8 mouse cellular contexts compared by ENCODE assay signal in the genomic region with DNA sequence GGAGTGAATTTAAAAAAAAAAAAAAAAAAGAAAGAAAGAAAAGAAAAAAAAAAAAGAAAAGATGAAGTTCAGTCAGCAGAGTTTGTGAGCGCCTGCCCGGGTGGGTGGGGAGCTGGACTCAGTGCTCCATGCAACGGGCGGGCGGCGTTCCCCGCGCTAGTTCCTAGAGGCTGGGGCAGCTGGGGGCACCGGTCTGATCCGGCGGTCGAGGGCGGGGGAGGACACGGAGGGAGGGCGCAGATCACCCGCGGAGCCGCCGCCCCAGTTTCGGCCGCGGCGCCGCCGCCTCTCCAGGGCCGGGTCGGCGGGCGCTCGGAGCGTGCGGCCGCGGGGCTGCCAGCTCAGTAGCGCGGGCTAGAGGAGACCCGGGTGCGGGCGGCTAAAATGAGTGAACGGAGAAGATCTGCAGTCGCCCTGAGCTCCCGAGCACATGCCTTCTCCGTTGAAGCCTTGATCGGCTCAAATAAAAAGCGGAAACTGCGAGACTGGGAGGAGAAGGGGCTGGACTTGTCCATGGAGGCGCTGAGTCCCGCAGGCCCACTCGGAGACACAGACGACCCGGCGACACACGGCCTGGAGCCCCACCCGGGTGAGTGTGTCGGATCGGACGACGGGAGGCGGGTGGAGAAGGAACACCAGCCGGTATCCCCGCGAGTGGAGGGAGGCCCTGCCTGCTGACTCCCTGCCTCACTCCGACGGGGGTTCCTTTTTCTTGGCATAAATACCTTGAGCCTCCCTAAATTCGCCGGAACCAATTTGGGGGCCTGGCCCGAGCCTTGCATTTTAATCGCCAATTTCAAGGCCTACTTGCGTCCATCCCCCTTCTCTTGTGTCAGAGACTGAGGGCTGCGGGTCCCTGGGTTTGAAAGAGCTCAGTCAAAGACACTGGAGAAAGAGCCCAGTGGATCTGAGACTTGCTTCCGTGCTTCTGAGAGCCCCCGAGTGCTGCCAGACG. TPM values are rescaled to one million over a fixed set of nuclear protein-coding genes. Genes with fewer than 3 reads are reported as not detected.
DNase-seq lines count a peak whose midpoint lies in the region; ATAC-seq and TF ChIP-seq lines count a peak whose summit lies in the region.

No protein-coding gene starts in this region.

- DNase-seq in left cerebral cortex, adult 2 months (ENCODE audit: extremely low spot score in 1 of 2, low spot score in 2 of 2): no peak
- no peak for DNase-seq in left cerebral cortex, adult 18-20 months (ENCODE audit: low spot score in 2 of 2)
- DNase-seq in adrenal gland, postnatal 14 days: peak; percentile 24
- peak; percentile 82 for DNase-seq in gastrocnemius, postnatal 10 days
- DNase-seq in midbrain, embryonic 10.5 days (ENCODE audit: low spot score): peak; percentile 75
- no peak for DNase-seq in layer of hippocampus, adult 18-20 months (ENCODE audit: low spot score in 2 of 2)

- no peak for TF ChIP-seq CTCF in left cerebral cortex, adult 2 months (IDR thresholded peaks at IDR 0.05)

- H3K27me3 ChIP-seq in kidney, embryonic 16.5 days (ENCODE audit: insufficient read depth, low read length): peaks cover 95% of the 10 kb centered on the region
- peaks cover 100% of the 10 kb centered on the region for H3K27me3 ChIP-seq in midbrain, embryonic 10.5 days (ENCODE audit: low read depth, poor library complexity, severe bottlenecking)

- WGBS in kidney, embryonic 16.5 days: under 1% methylated on average over 71 of the region's 73 CpGs
- WGBS in midbrain, embryonic 10.5 days: under 1% methylated on average over 73 of the region's 73 CpGs

- H3K9me3 ChIP-seq in kidney, embryonic 16.5 days (ENCODE audit: low read length): no peaks in the 10 kb centered on the region
- H3K9me3 ChIP-seq in midbrain, embryonic 10.5 days (replicated peaks): no peaks in the 10 kb centered on the region

- intact Hi-C loops in left cerebral cortex, adult 2 months (cut with DNase I): no loop called here

- peak overlapping the region; percentile 37 for H3K4me3 ChIP-seq in left cerebral cortex, adult 2 months
- H3K4me3 ChIP-seq in kidney, embryonic 16.5 days (ENCODE audit: low read length): peak overlapping the region; percentile 48
- peak overlapping the region; percentile 55 for H3K4me3 ChIP-seq in midbrain, embryonic 10.5 days

- H3K9ac ChIP-seq in kidney, embryonic 16.5 days (replicated peaks; ENCODE audit: low read length): no peak overlapping the region

- no peak overlapping the region for H3K27ac ChIP-seq in left cerebral cortex, adult 2 months
- no peak overlapping the region for H3K27ac ChIP-seq in kidney, embryonic 16.5 days (ENCODE audit: low read length)
- no peak overlapping the region; the same call in 1 of the 2 replicates for H3K27ac ChIP-seq in midbrain, embryonic 10.5 days (replicated peaks)

- H3K4me2 ChIP-seq in kidney, embryonic 16.5 days (replicated peaks; ENCODE audit: low read depth, low read length): peak overlapping the region; percentile 68

- no peaks in the 10 kb centered on the region for H3K36me3 ChIP-seq in kidney, embryonic 16.5 days (ENCODE audit: insufficient read depth, low read length)
- no peaks in the 10 kb centered on the region for H3K36me3 ChIP-seq in midbrain, embryonic 10.5 days

- peak; percentile 60 for ATAC-seq in kidney, embryonic 16.5 days (ENCODE audit: low FRiP score, low TSS enrichment)
- ATAC-seq in activated CD4-positive, CD25-positive, alpha-beta regulatory T cell, adult 4 months: no peak

- peaks cover 7% of the 10 kb centered on the region for H3K4me1 ChIP-seq in kidney, embryonic 16.5 days (ENCODE audit: insufficient read depth, low read length)
- H3K4me1 ChIP-seq in midbrain, embryonic 10.5 days: peaks cover 23% of the 10 kb centered on the region

RNA-seq across cellular contexts. Expression of a gene that starts 13.6 kb away (rescaled TPM):
- 1 to 10 TPM in 1 of 2 experiments, under 1 TPM in 1; 0.87 to 1.1 TPM for total RNA-seq in left cerebral cortex, adult 2 months (2021)
- 1 to 10 TPM; 1.2 to 1.9 TPM for total RNA-seq in left cerebral cortex, adult 18-20 months (2021)
- total RNA-seq in adrenal gland, postnatal 14 days (2021): 0.19 and 0.44 TPM in 2 replicates
- total RNA-seq in gastrocnemius, postnatal 10 days (2021): 100 to 1,000 TPM; 102 to 118 TPM
- polyA plus RNA-seq in kidney, embryonic 16.5 days (2015; fragmentation: Nextera tagmentation; extraction: Ambion mirVana): 0.09 and 0.19 TPM in 2 replicates
- 1.2 TPM in 2 replicates for polyA plus RNA-seq in midbrain, embryonic 10.5 days (2016; fragmentation: Nextera tagmentation; extraction: Ambion mirVana)
- polyA plus RNA-seq in activated CD4-positive, CD25-positive, alpha-beta regulatory T cell, adult 4 months (2017; shearing (Covaris generic)): not detected
- total RNA-seq in layer of hippocampus, adult 18-20 months (2021): under 1 TPM; 0.48 to 0.54 TPM

Comparison
In these comparisons a context has a peak if more than half of its experiments do, and no peak if none do; other contexts are left out.
1. DNase-seq: peak in adrenal gland, postnatal 14 days (single experiment), gastrocnemius, postnatal 10 days (single experiment) and midbrain, embryonic 10.5 days (single experiment); none in left cerebral cortex, adult 2 months (0 of 2), left cerebral cortex, adult 18-20 months (0 of 2) and layer of hippocampus, adult 18-20 months (0 of 2).
2. RNA of a gene that starts 13.6 kb away (total RNA-seq): 102 to 118 TPM in gastrocnemius, postnatal 10 days; 1.2 to 1.9 TPM in left cerebral cortex, adult 18-20 months, 0.87 to 1.1 TPM in left cerebral cortex, adult 2 months, 0.48 to 0.54 TPM in layer of hippocampus, adult 18-20 months and 0.19 to 0.44 TPM in adrenal gland, postnatal 14 days; every median in the first group is over 10 times any median in the second.
3. Peak in every context shown above with its lines, with median percentiles within 50 percentile points of each other: H3K4me3 ChIP-seq.